Mouse (Mus musculus) heart, adult 18-20 months (tissue): ENCODE data around the gene Ret. TPM values are rescaled to one million over a fixed set of nuclear protein-coding genes. Genes with fewer than 3 reads are reported as not detected.

Experiments used
- DNase-seq, 2 experiments: peaks; one replicate each; pipeline ENCODE4 v3.0.0; 2021 to 2022; ENCODE audit warnings: mixed read lengths in 1 of 2
- total RNA-seq, 2 experiments: library from RNA; stranded (reverse); gene quantifications; 2 replicates each; pipeline ENCODE4 v1.2.3; 2021

The Ret gene
- total RNA-seq, 2 experiments from 2014 or later = 3.3 to 5.3 TPM

DNA sequence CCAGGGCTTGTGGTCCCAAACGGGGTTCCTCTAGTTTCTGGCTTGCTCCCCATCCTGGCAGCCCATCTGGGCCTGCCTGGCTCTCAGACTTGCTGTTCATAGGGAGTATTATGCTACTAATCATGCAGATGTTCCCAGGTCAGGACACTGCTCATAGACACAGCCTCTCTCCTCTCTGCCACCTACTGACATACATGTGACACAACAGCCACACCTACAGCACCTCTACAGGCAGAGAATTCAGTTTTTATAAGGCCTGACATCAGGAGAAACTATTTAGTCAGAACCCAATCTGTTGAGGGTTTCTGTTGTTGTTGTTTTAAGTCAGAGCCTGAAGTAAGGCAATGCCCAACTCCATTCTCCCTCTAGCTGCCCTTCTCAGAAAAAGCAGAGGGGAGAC is 85.7 kb downstream of the Ret start:
- no peak for DNase-seq

Other genes starting within 250 kb of the Ret start
- under 1 TPM; 0.20 to 0.23 TPM for gene Rasgef1a, start 186.3 kb downstream of the Ret start, total RNA-seq
- 10 to 100 TPM; 17.5 to 17.9 TPM for gene Csgalnact2, start 58.6 kb downstream of the Ret start, total RNA-seq
- gene Bms1, start 221.8 kb upstream of the Ret start, total RNA-seq = 10 to 100 TPM; 19.6 to 22.6 TPM